Mouse (Mus musculus): ENCODE measurements around the gene Tbc1d15. TPM values are rescaled to one million over a fixed set of nuclear protein-coding genes. Genes with fewer than 3 reads are reported as not detected.

The Tbc1d15 gene
- total RNA-seq, 2 experiments from 2014 or later = 53.6 to 56.9 TPM

- DNase-seq (ENCODE audit: extremely low spot score in 1 of 2, low spot score in 2 of 2) = no peak
- Histone ChIP-seq H3K4me3 (no peak overlapping the region), H3K27ac (no peak overlapping the region)
- TF ChIP-seq CTCF (IDR thresholded peaks at IDR 0.05) = no peak
- intact Hi-C loops (cut with DNase I) = no loop called here
Observed at GRCm38 (mm10) chr10:115270612-115271390, 19.5 kb upstream of the Tbc1d15 start.

DNA sequence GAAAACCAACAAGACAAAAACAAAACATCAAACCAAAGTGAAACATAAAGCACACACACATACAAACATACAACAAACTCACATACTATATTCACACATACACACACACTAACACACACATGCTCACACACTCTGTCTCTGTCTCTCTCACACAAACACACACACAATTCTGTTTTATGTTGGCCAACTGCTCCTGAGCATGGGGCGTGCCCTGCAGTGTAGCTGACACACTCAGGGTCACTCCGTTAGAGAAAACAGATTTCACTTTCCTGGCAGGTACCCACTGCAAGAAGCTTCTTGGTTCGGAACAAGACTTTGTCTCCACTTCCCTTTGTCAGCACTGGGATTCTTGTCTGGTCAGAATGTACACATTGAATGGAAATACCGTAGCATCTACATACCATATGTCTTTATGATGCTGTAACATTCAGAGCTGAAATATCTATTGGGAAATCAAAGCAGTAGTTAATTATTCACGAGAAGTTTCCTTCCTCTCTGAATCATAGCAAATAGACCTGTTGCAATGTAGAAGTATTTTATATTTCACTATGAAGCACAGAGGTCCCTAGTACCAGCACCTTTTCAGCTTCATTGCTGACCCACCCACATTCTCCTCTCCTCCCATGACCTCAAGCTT is 11.8 kb upstream of the Tbc1d15 start:
- TF ChIP-seq CTCF (IDR thresholded peaks at IDR 0.05) = no peak
- Histone ChIP-seq H3K4me3 (no peak overlapping the region), H3K27ac (no peak overlapping the region)
- no peak for DNase-seq (ENCODE audit: extremely low spot score in 1 of 2, low spot score in 2 of 2)
- intact Hi-C loops (cut with DNase I) = no loop called here

DNA sequence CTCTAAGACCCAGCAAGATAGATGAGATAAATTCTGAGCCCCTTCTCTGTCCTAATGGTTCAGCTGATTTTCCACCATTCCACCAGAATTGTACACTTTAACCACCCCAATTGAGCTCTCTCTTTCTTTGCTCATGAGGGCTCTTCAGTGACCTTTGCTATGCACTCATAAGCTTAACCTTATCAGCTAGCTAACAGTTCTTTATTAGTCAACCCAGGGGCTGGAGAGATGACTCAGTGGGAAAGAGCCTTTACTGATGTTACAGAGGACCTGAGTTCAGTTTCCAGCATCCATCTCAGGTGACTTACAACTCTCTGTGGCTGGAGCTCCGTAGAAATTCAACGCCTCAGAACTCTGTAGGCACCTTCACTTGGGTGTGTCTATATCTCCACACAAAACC is 11.0 kb upstream of the Tbc1d15 start:
- Histone ChIP-seq H3K4me3 (no peak overlapping the region), H3K27ac (no peak overlapping the region)
- no peak for DNase-seq (ENCODE audit: extremely low spot score in 1 of 2, low spot score in 2 of 2)
- TF ChIP-seq CTCF (IDR thresholded peaks at IDR 0.05) = no peak
- intact Hi-C loops (cut with DNase I) = no loop called here

DNA sequence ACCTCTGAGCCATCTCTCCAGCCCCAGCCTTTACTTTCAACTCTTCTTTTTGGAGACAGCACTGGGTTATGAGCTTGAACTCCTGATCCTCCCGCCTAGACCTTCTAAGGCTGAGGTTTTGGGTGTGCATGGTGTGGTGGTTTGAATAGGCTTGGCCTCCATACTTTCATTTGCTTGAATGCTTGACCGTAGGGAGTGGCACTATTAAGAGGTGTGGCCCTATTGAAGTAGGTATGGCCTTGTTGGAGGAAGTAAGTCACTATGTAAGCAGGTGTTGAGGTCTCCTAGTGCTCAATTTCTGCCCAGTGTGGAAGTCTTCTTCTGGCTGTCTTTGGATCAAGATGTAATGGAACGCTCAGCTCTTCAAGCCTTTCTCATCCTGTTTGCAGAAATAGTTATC is 10.2 kb upstream of the Tbc1d15 start:
- DNase-seq (ENCODE audit: extremely low spot score in 1 of 2, low spot score in 2 of 2) = no peak
- no peak overlapping the region for H3K4me3 ChIP-seq
- H3K27ac ChIP-seq = no peak overlapping the region
- intact Hi-C loops (cut with DNase I) = no loop called here
- TF ChIP-seq CTCF (IDR thresholded peaks at IDR 0.05) = no peak

DNA sequence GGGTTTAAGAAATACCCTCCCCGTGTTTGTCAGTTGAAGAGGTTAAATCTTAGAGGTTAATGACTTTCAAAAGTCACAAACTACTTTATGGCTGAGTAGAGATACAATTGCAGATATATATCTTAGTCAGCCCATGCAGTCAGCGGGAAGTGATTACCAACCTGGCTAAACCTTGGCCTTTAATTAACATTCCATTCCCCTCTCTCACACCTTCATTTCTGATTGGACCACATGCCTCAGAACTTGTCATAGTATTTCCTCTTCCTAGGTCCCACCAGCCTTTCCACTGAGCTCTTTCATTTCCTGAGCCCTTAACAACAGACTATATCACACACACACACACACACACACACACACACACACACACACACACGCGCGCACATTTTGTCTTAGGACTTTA is 4.9 kb upstream of the Tbc1d15 start:
- no peak for TF ChIP-seq CTCF (IDR thresholded peaks at IDR 0.05)
- no peak for DNase-seq (ENCODE audit: extremely low spot score in 1 of 2, low spot score in 2 of 2)
- no peak overlapping the region for H3K27ac ChIP-seq
- intact Hi-C loops (cut with DNase I) = no loop called here
- no peak overlapping the region for H3K4me3 ChIP-seq

GRCm38 (mm10) chr10:115253521-115253920 is 2.3 kb upstream of the Tbc1d15 start:
- Histone ChIP-seq H3K4me3 (no peak overlapping the region), H3K27ac (no peak overlapping the region)
- intact Hi-C loops (cut with DNase I) = no loop called here
- no peak for DNase-seq (ENCODE audit: extremely low spot score in 1 of 2, low spot score in 2 of 2)
- no peak for TF ChIP-seq CTCF (IDR thresholded peaks at IDR 0.05)

- H3K4me3 ChIP-seq = peak overlapping the region; percentile 99
- TF ChIP-seq CTCF (IDR thresholded peaks at IDR 0.05) = no peak
- intact Hi-C loops (cut with DNase I) = no loop called here
- DNase-seq (ENCODE audit: extremely low spot score in 1 of 2, low spot score in 2 of 2) = no peak
- no peak overlapping the region; the same call in 1 of the 2 replicates for H3K27ac ChIP-seq
Observed at GRCm38 (mm10) chr10:115252321-115252757, 1.1 kb upstream of the Tbc1d15 start.

GRCm38 (mm10) chr10:115250235-115251087 is 806 bp downstream of the Tbc1d15 start:
- no peak for DNase-seq (ENCODE audit: extremely low spot score in 1 of 2, low spot score in 2 of 2)
- Histone ChIP-seq H3K4me3 (peak overlapping the region; percentile 99), H3K27ac (peak overlapping the region; percentile 95)
- intact Hi-C loops (cut with DNase I) = loop anchor here (1.0 kb wide), 1 partner anchor 65 kb away; the partner anchor contains the start of gene Rab21
- no peak for TF ChIP-seq CTCF (IDR thresholded peaks at IDR 0.05)

GRCm38 (mm10) chr10:115248041-115248440 is 3.2 kb downstream of the Tbc1d15 start:
- no peak overlapping the region for H3K27ac ChIP-seq
- no peak for TF ChIP-seq CTCF (IDR thresholded peaks at IDR 0.05)
- intact Hi-C loops (cut with DNase I) = no loop called here
- H3K4me3 ChIP-seq = no peak overlapping the region
- DNase-seq (ENCODE audit: extremely low spot score in 1 of 2, low spot score in 2 of 2) = no peak

- Histone ChIP-seq H3K4me3 (no peak overlapping the region), H3K27ac (no peak overlapping the region)
- TF ChIP-seq CTCF (IDR thresholded peaks at IDR 0.05) = no peak
- intact Hi-C loops (cut with DNase I) = no loop called here
- DNase-seq (ENCODE audit: extremely low spot score in 1 of 2, low spot score in 2 of 2) = no peak
Observed at GRCm38 (mm10) chr10:115245488-115245887, 5.8 kb downstream of the Tbc1d15 start.

DNA sequence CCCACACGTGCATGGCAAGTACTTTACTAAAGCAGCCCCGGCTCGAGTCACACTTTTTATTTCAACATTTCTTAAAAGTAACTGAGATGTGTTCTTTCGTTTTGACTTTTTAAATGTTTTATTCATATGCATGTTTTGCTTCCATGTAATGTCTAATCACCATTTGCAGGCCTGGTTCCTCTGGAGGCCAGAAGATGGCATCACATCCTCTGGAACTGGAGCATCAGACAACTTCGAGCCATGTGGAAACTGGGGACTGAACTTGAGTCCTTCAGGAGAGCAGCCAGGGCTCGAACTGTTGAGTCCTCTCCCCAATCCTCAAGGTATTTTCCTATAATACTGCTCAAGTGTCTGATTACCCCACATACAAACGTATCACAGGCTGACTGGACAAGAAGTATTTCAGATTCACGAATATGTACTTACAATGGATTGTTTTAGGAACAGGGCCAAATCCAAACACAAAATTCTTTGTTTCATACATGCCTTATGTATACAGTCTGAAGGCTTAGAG is 10.1 kb downstream of the Tbc1d15 start:
- DNase-seq (ENCODE audit: extremely low spot score in 1 of 2, low spot score in 2 of 2) = no peak
- intact Hi-C loops (cut with DNase I) = no loop called here
- Histone ChIP-seq H3K4me3 (no peak overlapping the region), H3K27ac (no peak overlapping the region)
- peak; percentile 48 for TF ChIP-seq CTCF (IDR thresholded peaks at IDR 0.05)

DNA sequence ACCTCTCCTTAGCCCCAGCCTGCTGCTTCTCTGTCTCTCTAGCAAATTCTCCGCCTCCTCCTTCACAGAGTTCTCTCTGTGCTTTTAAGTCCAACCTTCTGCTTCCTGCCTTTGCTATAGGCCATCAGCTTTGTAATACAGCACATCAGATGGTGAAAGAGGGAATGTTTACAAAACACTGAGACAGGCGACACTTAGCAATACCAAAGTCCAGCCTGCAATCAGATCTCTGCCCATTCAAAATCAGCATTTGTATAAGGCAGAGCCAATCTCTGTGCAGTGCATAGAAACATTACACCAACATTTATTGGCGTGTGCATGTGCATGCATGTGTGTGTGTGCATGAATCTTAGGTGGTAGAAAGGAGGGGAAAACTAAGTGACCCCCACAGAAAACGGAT is 13.3 kb downstream of the Tbc1d15 start:
- intact Hi-C loops (cut with DNase I) = no loop called here
- no peak for TF ChIP-seq CTCF (IDR thresholded peaks at IDR 0.05)
- H3K27ac ChIP-seq = no peak overlapping the region
- DNase-seq (ENCODE audit: extremely low spot score in 1 of 2, low spot score in 2 of 2) = no peak
- no peak overlapping the region for H3K4me3 ChIP-seq

All from left cerebral cortex, adult 2 months (tissue).